Mouse (Mus musculus): ENCODE data around the gene Arpp21.

DNA sequence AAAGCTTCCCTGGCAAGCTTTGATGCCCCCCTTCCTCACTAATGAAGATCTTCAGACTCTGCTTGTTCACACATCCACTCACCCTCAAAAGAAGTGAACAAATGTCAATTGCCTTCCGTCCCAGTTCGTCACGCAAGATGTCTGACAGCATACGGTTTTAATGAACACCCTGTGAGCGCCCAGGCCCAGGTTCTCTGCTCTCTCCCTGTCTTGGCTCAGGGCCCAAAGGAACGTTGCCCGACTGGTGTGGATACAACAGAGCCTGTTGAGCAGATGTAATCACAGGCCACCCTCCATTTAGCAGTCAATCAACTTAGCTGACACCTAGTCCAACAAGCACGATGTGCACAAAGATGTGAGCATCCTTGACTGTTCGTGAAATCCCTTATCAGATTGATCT lies 198.0 kb downstream of the Arpp21 start:
- TF ChIP-seq POLR2A (IDR thresholded peaks at IDR 0.05; ENCODE audit: control insufficient read depth, low read depth, low read length) (no peak), CTCF (IDR thresholded peaks at IDR 0.05; ENCODE audit: control insufficient read depth, insufficient read depth, insufficient replicate concordance, low read depth, low read length) (no peak)

All from testis, adult 2 months (tissue).